Mouse (Mus musculus): Measurements from ENCODE around the gene Rps6ka4. TPM values are rescaled to one million over a fixed set of nuclear protein-coding genes. Genes with fewer than 3 reads are reported as not detected.

Gene Rps6ka4
- polyA plus RNA-seq, 1 experiment, result 39.3 TPM

- Histone ChIP-seq H3K27ac (ENCODE audit: insufficient read depth, low read length) (no peak overlapping the region), H3K4me3 (ENCODE audit: insufficient read depth, low read length) (no peak overlapping the region), H3K4me1 (ENCODE audit: control insufficient read depth, insufficient read depth, low read length) (no peaks in the 10 kb centered on the region)
- TF ChIP-seq POLR2A (IDR thresholded peaks at IDR 0.05; ENCODE audit: extremely low read depth, insufficient read depth, low read length) (no peak), CTCF (IDR thresholded peaks at IDR 0.05; ENCODE audit: extremely low read depth, insufficient read depth, low read length) (no peak)
These were observed 12.2 kb upstream of the Rps6ka4 start for GRCm38 (mm10) chr19:6852393-6853305.

DNA sequence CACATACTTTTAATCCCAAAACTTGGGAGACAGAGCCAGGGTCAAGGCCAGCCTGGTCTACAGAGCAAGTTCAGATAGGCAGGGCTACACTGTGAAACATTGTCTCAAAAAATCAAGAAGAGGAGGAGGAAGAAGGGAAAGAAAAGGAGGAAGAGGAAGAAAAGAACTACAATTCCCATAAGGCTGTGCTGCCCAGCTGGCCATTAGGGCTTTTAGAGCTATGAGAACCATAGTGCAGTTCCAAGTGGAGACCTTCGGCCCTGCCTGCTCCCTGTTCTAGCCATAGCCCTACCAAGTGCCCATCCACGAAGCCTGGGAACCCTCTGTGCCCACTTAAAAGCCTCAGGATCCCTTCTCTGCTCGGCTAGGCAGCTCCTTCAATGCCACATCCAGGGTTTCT is 11.1 kb upstream of the Rps6ka4 start:
- Histone ChIP-seq H3K4me3 (ENCODE audit: insufficient read depth, low read length) (no peak overlapping the region), H3K4me1 (ENCODE audit: control insufficient read depth, insufficient read depth, low read length) (no peaks in the 10 kb centered on the region), H3K27ac (ENCODE audit: insufficient read depth, low read length) (no peak overlapping the region)
- TF ChIP-seq CTCF (IDR thresholded peaks at IDR 0.05; ENCODE audit: extremely low read depth, insufficient read depth, low read length) (no peak), POLR2A (IDR thresholded peaks at IDR 0.05; ENCODE audit: extremely low read depth, insufficient read depth, low read length) (no peak)

DNA sequence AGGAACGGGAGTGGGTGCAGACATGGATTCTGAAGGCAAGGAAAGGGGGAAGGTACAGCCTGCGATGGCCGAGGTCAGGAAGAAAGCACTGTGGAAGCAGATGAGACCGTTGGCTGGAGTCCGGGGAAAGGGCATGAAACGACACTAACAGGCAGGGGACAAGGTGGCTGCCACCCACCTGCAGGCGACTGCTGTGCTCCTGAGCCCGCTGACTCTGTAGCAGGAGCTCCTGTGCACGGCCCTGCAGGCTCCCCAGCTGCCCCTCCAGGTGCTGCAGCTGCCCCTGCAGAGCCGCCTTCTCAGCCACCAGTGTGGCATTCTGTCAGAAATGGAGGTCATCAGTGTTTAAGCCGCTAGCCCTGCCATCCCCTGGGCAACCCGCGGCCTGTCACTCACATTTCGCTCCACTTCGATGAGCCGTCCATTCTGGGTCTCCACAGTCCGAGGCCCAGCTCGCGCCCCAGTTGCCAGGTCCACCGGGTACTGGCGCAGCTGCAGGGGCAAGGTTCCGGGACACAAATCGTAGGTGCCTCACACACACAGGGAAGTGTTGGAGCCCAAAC is 9.2 kb upstream of the Rps6ka4 start:
- H3K4me1 ChIP-seq (ENCODE audit: control insufficient read depth, insufficient read depth, low read length), result peaks cover 1% of the 10 kb centered on the region; the same call in 1 of the 2 replicates
- TF ChIP-seq POLR2A (IDR thresholded peaks at IDR 0.05; ENCODE audit: extremely low read depth, insufficient read depth, low read length) (no peak), CTCF (IDR thresholded peaks at IDR 0.05; ENCODE audit: extremely low read depth, insufficient read depth, low read length) (no peak)
- no peak overlapping the region for H3K4me3 ChIP-seq (ENCODE audit: insufficient read depth, low read length)
- H3K27ac ChIP-seq (ENCODE audit: insufficient read depth, low read length), result no peak overlapping the region

DNA sequence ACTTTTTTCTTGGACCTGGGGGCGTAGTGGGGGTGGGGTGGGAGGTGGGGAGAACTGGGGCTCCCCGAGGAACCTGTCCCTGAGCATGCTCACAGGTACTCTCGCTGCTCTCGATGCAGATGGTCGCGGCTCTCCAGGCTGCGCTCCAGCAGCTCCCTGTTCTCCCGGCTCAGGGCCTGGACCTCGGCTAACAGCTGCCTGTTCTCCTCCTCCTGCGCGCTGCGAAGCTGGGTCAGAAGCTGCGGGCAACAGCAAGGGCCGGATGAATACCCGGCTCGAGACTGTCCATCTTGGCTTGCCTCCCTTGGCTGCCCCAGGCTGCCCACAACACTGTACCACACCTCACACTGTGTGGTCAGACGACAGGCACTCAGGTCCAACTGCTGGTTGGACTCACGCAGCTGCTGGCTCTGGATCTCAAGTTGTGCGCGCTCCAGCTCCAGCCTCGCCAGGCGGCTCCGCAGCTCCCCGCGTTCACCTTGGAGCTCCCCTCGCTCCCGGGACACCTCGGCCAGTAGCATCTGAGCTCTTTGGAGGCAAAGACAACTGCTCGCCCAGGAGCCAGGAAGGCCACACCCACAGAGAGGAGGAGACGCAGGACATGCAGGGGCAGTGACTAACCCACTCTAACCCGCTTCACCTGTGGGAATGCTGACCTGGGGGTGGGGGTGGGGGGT is 7.5 kb upstream of the Rps6ka4 start:
- H3K4me1 ChIP-seq (ENCODE audit: control insufficient read depth, insufficient read depth, low read length), result peaks cover 1% of the 10 kb centered on the region; the same call in 1 of the 2 replicates
- no peak overlapping the region for H3K4me3 ChIP-seq (ENCODE audit: insufficient read depth, low read length)
- H3K27ac ChIP-seq (ENCODE audit: insufficient read depth, low read length), result no peak overlapping the region
- TF ChIP-seq CTCF (IDR thresholded peaks at IDR 0.05; ENCODE audit: extremely low read depth, insufficient read depth, low read length) (no peak), POLR2A (IDR thresholded peaks at IDR 0.05; ENCODE audit: extremely low read depth, insufficient read depth, low read length) (no peak)

DNA sequence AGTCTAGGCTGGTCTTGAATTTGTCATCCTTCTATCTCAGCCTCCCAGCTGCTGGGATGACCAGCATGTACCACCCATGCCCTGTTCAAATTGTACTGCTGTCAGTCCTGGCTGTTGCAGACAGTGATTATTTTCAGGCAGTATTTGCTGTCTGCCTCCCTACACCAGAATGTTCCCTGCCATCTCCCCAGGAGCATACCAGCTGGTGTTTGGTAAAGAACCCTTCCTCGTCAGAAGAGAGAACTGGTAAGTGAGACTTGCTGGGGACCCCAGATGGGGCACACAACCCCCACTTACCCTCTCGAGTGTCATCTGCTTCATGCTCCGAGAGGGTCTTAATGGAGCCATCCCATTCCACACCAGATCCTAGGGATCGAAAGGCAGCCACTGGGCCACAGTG is 5.6 kb upstream of the Rps6ka4 start:
- H3K4me3 ChIP-seq (ENCODE audit: insufficient read depth, low read length), result no peak overlapping the region
- no peak overlapping the region for H3K27ac ChIP-seq (ENCODE audit: insufficient read depth, low read length)
- no peak for TF ChIP-seq POLR2A (IDR thresholded peaks at IDR 0.05; ENCODE audit: extremely low read depth, insufficient read depth, low read length)

DNA sequence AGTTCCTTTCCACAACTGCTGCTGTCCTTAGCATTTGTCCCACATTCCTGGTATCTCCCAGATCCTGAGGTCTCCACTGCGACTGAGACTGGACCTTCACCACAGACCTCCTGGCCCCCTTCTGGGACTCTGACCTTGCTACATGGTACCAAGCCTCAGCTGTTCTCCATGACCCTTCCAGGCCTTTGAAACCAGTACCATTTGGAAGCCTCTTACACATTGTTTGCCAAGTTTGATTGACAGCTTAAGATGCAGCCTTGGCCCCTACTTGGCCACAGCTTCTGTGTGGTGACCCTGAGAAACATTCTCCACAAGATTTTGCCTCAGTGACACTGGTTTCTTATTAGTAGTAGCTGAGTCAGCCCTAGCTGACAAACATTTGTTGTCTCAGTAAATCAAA is 1.9 kb upstream of the Rps6ka4 start:
- no peak overlapping the region for H3K27ac ChIP-seq (ENCODE audit: insufficient read depth, low read length)
- H3K4me1 ChIP-seq (ENCODE audit: control insufficient read depth, insufficient read depth, low read length), result peaks cover 1% of the 10 kb centered on the region; the same call in 1 of the 2 replicates
- TF ChIP-seq POLR2A (IDR thresholded peaks at IDR 0.05; ENCODE audit: extremely low read depth, insufficient read depth, low read length), result no peak
- TF ChIP-seq CTCF (IDR thresholded peaks at IDR 0.05; ENCODE audit: extremely low read depth, insufficient read depth, low read length), result no peak
- H3K4me3 ChIP-seq (ENCODE audit: insufficient read depth, low read length), result no peak overlapping the region

More for the DNA sequence above, 5.6 kb upstream of the Rps6ka4 start:
- peaks cover 1% of the 10 kb centered on the region; the same call in 1 of the 2 replicates for H3K4me1 ChIP-seq (ENCODE audit: control insufficient read depth, insufficient read depth, low read length)

GRCm38 (mm10) chr19:6841292-6841597 is 809 bp upstream of the Rps6ka4 start:
- Histone ChIP-seq H3K4me3 (ENCODE audit: insufficient read depth, low read length) (no peak overlapping the region; the same call in 1 of the 2 replicates), H3K27ac (ENCODE audit: insufficient read depth, low read length) (no peak overlapping the region), H3K4me1 (ENCODE audit: control insufficient read depth, insufficient read depth, low read length) (peaks cover 1% of the 10 kb centered on the region; the same call in 1 of the 2 replicates)
- no peak for TF ChIP-seq POLR2A (IDR thresholded peaks at IDR 0.05; ENCODE audit: extremely low read depth, insufficient read depth, low read length)

GRCm38 (mm10) chr19:6839615-6840474 is 591 bp downstream of the Rps6ka4 start:
- Histone ChIP-seq H3K4me3 (ENCODE audit: insufficient read depth, low read length) (peak overlapping the region; percentile 97), H3K4me1 (ENCODE audit: control insufficient read depth, insufficient read depth, low read length) (no peaks in the 10 kb centered on the region), H3K27ac (ENCODE audit: insufficient read depth, low read length) (peak overlapping the region; percentile 79)
- TF ChIP-seq POLR2A (IDR thresholded peaks at IDR 0.05; ENCODE audit: extremely low read depth, insufficient read depth, low read length) (peak; percentile 40; the same call in 1 of the 2 replicates), CTCF (IDR thresholded peaks at IDR 0.05; ENCODE audit: extremely low read depth, insufficient read depth, low read length) (no peak)

- no peak overlapping the region for H3K4me3 ChIP-seq (ENCODE audit: insufficient read depth, low read length)
- TF ChIP-seq CTCF (IDR thresholded peaks at IDR 0.05; ENCODE audit: extremely low read depth, insufficient read depth, low read length) (no peak), POLR2A (IDR thresholded peaks at IDR 0.05; ENCODE audit: extremely low read depth, insufficient read depth, low read length) (no peak)
- no peaks in the 10 kb centered on the region for H3K4me1 ChIP-seq (ENCODE audit: control insufficient read depth, insufficient read depth, low read length)
- H3K27ac ChIP-seq (ENCODE audit: insufficient read depth, low read length), result no peak overlapping the region
These were observed 8.1 kb downstream of the Rps6ka4 start for GRCm38 (mm10) chr19:6832363-6832762.

Measured in cortical plate, adult 2 months (tissue).